ENCODE assay signal across 31 mouse cellular contexts in the genomic region with DNA sequence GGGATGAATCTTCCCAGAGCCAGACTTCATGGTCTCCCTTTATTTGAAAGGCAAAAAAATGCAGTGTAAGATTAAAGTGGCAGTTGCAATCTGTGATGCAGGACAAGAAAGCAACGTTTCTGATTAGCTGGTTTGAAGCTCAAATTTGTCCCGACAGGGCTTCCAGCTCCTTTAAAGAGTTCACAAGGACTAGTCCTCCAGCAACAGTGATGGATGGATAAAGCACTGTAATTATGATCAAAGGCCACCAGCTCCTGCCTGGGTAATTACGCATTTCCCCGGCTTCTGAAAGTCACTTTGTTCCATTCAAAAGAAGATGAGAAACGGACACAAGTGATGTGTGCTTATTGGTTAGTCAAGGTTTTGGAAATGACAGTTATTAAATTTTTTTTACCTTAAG. TPM values are rescaled to one million over a fixed set of nuclear protein-coding genes. Genes with fewer than 3 reads are reported as not detected.
DNase-seq lines count a peak whose midpoint lies in the region; ATAC-seq and TF ChIP-seq lines count a peak whose summit lies in the region.
"Had no signal": no experiment of that assay in that cellular context is flagged by ENCODE, and none has a peak within 500 bp of the region (broad histone marks: within the 10 kb centered on the region; RNA-seq: fewer than 3 reads in every experiment).

No protein-coding gene starts in this region.

- DNase-seq in lung, embryonic 14.5 days: peak; percentile 9
- no peak for DNase-seq in lung, postnatal 0 days (ENCODE audit: low spot score)
- DNase-seq in brain, embryonic 14.5 days (ENCODE audit: low read depth): peak; percentile 74
- DNase-seq in embryo, embryonic 10.5 days (ENCODE audit: low spot score): peak; percentile 29
- peak; percentile 21 for DNase-seq in forelimb bud, embryonic 11.5 days (ENCODE audit: low read depth, low spot score)
- DNase-seq in spleen, postnatal 36 days (ENCODE audit: low spot score in 2 of 2): no peak
- DNase-seq in gastrocnemius, postnatal 10 days: no peak
- DNase-seq: adrenal gland, postnatal 25 days; B cell, adult 2 months; cerebellum, adult 2 months; cerebellum, postnatal 14 days; gastrocnemius, adult 2 months; kidney, adult 8-10 months; kidney, postnatal 4 days; liver; lung, adult 2 months; right cerebral cortex, adult 18-20 months; spleen, adult 18-20 months; thymus, adult 18-20 months; thymus, postnatal 25 days had no signal

- 19% methylated on average over 5 of the region's 5 CpGs for WGBS in lung, embryonic 14.5 days
- WGBS in lung, postnatal 0 days: 28% methylated on average over 5 of the region's 5 CpGs

- ATAC-seq in lung, embryonic 14.5 days (ENCODE audit: insufficient read depth): no peak
- ATAC-seq in lung, postnatal 0 days: no peak
- ATAC-seq: hindbrain, postnatal 0 days; intestine, embryonic 15.5 days had no signal

- no peak overlapping the region for H3K27ac ChIP-seq in lung, embryonic 14.5 days (ENCODE audit: low read depth)
- H3K27ac ChIP-seq in lung, postnatal 0 days (ENCODE audit: low read length): no peak overlapping the region
- H3K27ac ChIP-seq: embryonic facial prominence, embryonic 15.5 days; gastrocnemius, adult 2 months; hindbrain, embryonic 12.5 days; hindbrain, postnatal 0 days; intestine, embryonic 15.5 days; kidney, postnatal 0 days; liver, embryonic 14.5 days; midbrain, embryonic 12.5 days; neural tube, embryonic 12.5 days; stomach, postnatal 0 days had no signal

- no peaks in the 10 kb centered on the region for H3K36me3 ChIP-seq in lung, embryonic 14.5 days (ENCODE audit: insufficient read depth)
- no peaks in the 10 kb centered on the region for H3K36me3 ChIP-seq in lung, postnatal 0 days (ENCODE audit: insufficient read depth, low read length)
- H3K36me3 ChIP-seq: embryonic facial prominence, embryonic 15.5 days; hindbrain, embryonic 12.5 days; intestine, embryonic 15.5 days; midbrain, embryonic 12.5 days; neural tube, embryonic 12.5 days had no signal

- TF ChIP-seq POLR2A in brain, embryonic 14.5 days (IDR thresholded peaks at IDR 0.05; ENCODE audit: borderline replicate concordance, extremely low read depth, insufficient read depth, insufficient read length, poor library complexity, severe bottlenecking): no peak

- H3K27me3 ChIP-seq in lung, embryonic 14.5 days (ENCODE audit: insufficient read depth, low read length): no peaks in the 10 kb centered on the region
- no peaks in the 10 kb centered on the region for H3K27me3 ChIP-seq in lung, postnatal 0 days (replicated peaks; ENCODE audit: insufficient read depth, low read length)
- H3K27me3 ChIP-seq: embryonic facial prominence, embryonic 15.5 days; hindbrain, embryonic 12.5 days; intestine, embryonic 15.5 days; midbrain, embryonic 12.5 days; neural tube, embryonic 12.5 days had no signal

- no peak overlapping the region for H3K4me2 ChIP-seq in lung, embryonic 14.5 days
- no peak overlapping the region for H3K4me2 ChIP-seq in lung, postnatal 0 days (replicated peaks; ENCODE audit: low read depth, low read length)
- H3K4me2 ChIP-seq: embryonic facial prominence, embryonic 15.5 days; hindbrain, embryonic 12.5 days; intestine, embryonic 15.5 days; midbrain, embryonic 12.5 days; neural tube, embryonic 12.5 days had no signal

- TF ChIP-seq EP300 in lung, postnatal 0 days (IDR thresholded peaks at IDR 0.05): no peak

- no peaks in the 10 kb centered on the region for H3K4me1 ChIP-seq in lung, embryonic 14.5 days (ENCODE audit: insufficient read depth)
- H3K4me1 ChIP-seq in lung, postnatal 0 days (ENCODE audit: insufficient read depth, low read depth, low read length): no peaks in the 10 kb centered on the region
- H3K4me1 ChIP-seq: embryonic facial prominence, embryonic 15.5 days; hindbrain, embryonic 12.5 days; intestine, embryonic 15.5 days; midbrain, embryonic 12.5 days; neural tube, embryonic 12.5 days had no signal

- no peak overlapping the region for H3K4me3 ChIP-seq in lung, embryonic 14.5 days (ENCODE audit: low read depth, low read length)
- H3K4me3 ChIP-seq in lung, postnatal 0 days (ENCODE audit: low read depth, low read length): no peak overlapping the region
- H3K4me3 ChIP-seq: embryonic facial prominence, embryonic 15.5 days; gastrocnemius, adult 2 months; hindbrain, embryonic 12.5 days; intestine, embryonic 15.5 days; midbrain, embryonic 12.5 days; myocyte; neural tube, embryonic 12.5 days had no signal

- no peak overlapping the region for H3K9ac ChIP-seq in lung, embryonic 14.5 days
- no peak overlapping the region for H3K9ac ChIP-seq in lung, postnatal 0 days (replicated peaks; ENCODE audit: low read depth)
- H3K9ac ChIP-seq: embryonic facial prominence, embryonic 15.5 days; hindbrain, embryonic 12.5 days; intestine, embryonic 15.5 days; liver, embryonic 14.5 days; midbrain, embryonic 12.5 days; neural tube, embryonic 12.5 days had no signal

- no peak for TF ChIP-seq CTCF in lung, embryonic 14.5 days (IDR thresholded peaks at IDR 0.05; ENCODE audit: low read depth)
- TF ChIP-seq CTCF in lung, postnatal 0 days (IDR thresholded peaks at IDR 0.05): no peak
- no peak for TF ChIP-seq CTCF in brain, embryonic 14.5 days (IDR thresholded peaks at IDR 0.05; ENCODE audit: borderline replicate concordance, extremely low read depth, insufficient read depth, insufficient read length)

- no peaks in the 10 kb centered on the region for H3K9me3 ChIP-seq in lung, embryonic 14.5 days (ENCODE audit: low read depth, low read length)
- H3K9me3 ChIP-seq in lung, postnatal 0 days (ENCODE audit: low read length): no peaks in the 10 kb centered on the region
- H3K9me3 ChIP-seq: embryonic facial prominence, embryonic 15.5 days; hindbrain, embryonic 12.5 days; intestine, embryonic 15.5 days; midbrain, embryonic 12.5 days; neural tube, embryonic 12.5 days had no signal

RNA-seq across cellular contexts. Expression of gene Trp63, which starts 7.0 kb away (rescaled TPM):
- polyA plus RNA-seq in lung, embryonic 14.5 days (2014; fragmentation: Nextera tagmentation; extraction: Ambion mirVana): 0.96 and 1.3 TPM in 2 replicates
- polyA plus RNA-seq in lung, postnatal 0 days (2015; fragmentation: Nextera tagmentation; extraction: Ambion mirVana): 0.13 and 0.17 TPM in 2 replicates
- 1.9 and 2.2 TPM in 2 replicates for polyA plus RNA-seq in brain, embryonic 14.5 days (2012; rRNA removed)
- 10 to 100 TPM; 10.5 to 12.0 TPM for total RNA-seq in gastrocnemius, postnatal 10 days (2021)
- total RNA-seq: adrenal gland, postnatal 25 days; granulocyte monocyte progenitor cell, adult 5-6 weeks had no signal

Comparison
In these comparisons a context has a peak if more than half of its experiments do, and no peak if none do; other contexts are left out.
1. DNase-seq: peak in lung, embryonic 14.5 days (single experiment), brain, embryonic 14.5 days (single experiment), embryo, embryonic 10.5 days (single experiment) and forelimb bud, embryonic 11.5 days (single experiment); none in lung, postnatal 0 days (single experiment), spleen, postnatal 36 days (0 of 2) and gastrocnemius, postnatal 10 days (single experiment).